Mouse (Mus musculus) bone marrow macrophage, adult 2 months (primary cell): ENCODE measurements around the gene Nmrk1.

Experiments
- CTCF ChIP-seq: IDR thresholded peaks from 2 replicates; pipeline ENCODE4 v1.5.1; 2012; ENCODE audit warnings: low read depth, mild to moderate bottlenecking, low read length, moderate library complexity
- POLR2A ChIP-seq: IDR thresholded peaks from 2 replicates; pipeline ENCODE4 v1.6.1; 2012; ENCODE audit warnings: mild to moderate bottlenecking, low read depth, low read length, borderline replicate concordance

DNA sequence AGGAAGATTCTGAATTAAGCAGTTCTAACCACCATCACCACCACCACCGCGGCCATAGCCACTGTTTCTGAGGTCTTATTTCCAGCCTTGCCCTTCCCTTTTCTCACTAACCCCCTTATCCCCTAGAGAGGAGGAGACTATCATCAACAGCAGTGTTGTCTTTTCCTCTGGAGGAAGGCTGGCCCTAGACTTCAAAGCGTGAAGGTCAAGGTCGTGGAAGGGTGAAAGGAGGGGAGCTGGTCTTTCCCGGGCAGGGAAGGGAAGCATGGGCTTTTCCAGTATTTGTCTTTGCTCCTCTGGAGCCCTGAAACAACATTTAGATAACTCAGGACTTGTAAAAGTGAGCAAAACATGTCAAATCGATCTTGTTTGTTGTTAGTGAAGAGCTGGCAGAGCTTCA, 22.8 kb upstream of the Nmrk1 start:
- TF ChIP-seq CTCF = no peak
- no peak for TF ChIP-seq POLR2A
